In genomic region chr2:71374275-71375155, GRCm38 (mm10) we compare ENCODE assay signal across 1 mouse cellular context.
TF ChIP-seq lines count a peak whose summit lies in the region.

No protein-coding gene starts in this region.

TF ChIP-seq in CH12.LX, 34 proteins besides CTCF, POLR2A, EP300 and RAD21:
- TF ChIP-seq ZMIZ1 (IDR thresholded peaks at IDR 0.05; ENCODE audit: low read depth, low read length) = no peak
- TF ChIP-seq E2F4 (IDR thresholded peaks at IDR 0.05; ENCODE audit: insufficient replicate concordance, low read depth, low read length) = no peak
